11 mouse cellular contexts compared by ENCODE assay signal in the genomic region with DNA sequence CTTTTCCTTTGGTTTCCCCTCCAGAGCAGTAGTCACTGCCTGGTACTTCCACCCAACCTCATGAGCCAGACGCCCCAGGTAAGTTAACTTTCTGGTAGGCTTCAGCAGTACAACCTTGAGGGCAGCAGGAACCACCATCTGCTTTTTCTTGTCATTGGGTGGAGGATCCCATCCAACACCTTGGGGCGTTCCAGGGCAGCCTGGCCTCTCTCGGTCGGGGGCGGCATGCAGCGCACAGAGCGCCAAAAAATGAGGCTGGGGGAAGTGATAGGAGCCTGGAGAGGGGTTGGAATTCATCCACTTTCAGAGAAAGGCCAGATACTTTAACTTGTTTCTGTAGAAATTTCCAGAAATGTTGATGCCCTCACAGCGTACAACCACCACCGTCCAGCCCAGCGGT.
"Had no signal": no experiment of that assay in that cellular context is flagged by ENCODE, and none has a peak within 500 bp of the region (broad histone marks: within the 10 kb centered on the region; RNA-seq: fewer than 3 reads in every experiment).

No protein-coding gene starts in this region.

- H3K4me3 ChIP-seq: liver, embryonic 13.5 days; lung, embryonic 15.5 days; megakaryocyte, embryonic 14.5 days; midbrain, embryonic 13.5 days had no signal

- H3K4me2 ChIP-seq: liver, embryonic 13.5 days; lung, embryonic 15.5 days; midbrain, embryonic 13.5 days had no signal

- DNase-seq: kidney, adult 18-20 months; liver, embryonic 13.5 days; lung, postnatal 10 days; lung, postnatal 36 days; thymus, adult 18-20 months; thymus, postnatal 36 days had no signal

- H3K27me3 ChIP-seq: liver, embryonic 13.5 days; lung, embryonic 15.5 days; megakaryocyte, embryonic 14.5 days; midbrain, embryonic 13.5 days had no signal

- H3K4me1 ChIP-seq: liver, embryonic 13.5 days; megakaryocyte, embryonic 14.5 days had no signal

- H3K36me3 ChIP-seq: liver, embryonic 13.5 days; lung, embryonic 15.5 days; midbrain, embryonic 13.5 days had no signal

- ATAC-seq: inflammation-experienced regulatory T-cells, adult 6 months; intestine, embryonic 16.5 days; midbrain, embryonic 13.5 days had no signal

- H3K9me3 ChIP-seq: liver, embryonic 13.5 days; lung, embryonic 15.5 days; megakaryocyte, embryonic 14.5 days; midbrain, embryonic 13.5 days had no signal

- H3K27ac ChIP-seq: liver, embryonic 13.5 days; lung, embryonic 15.5 days; midbrain, embryonic 13.5 days had no signal

- H3K9ac ChIP-seq: liver, embryonic 13.5 days; lung, embryonic 15.5 days; midbrain, embryonic 13.5 days had no signal
